Mouse (Mus musculus): ENCODE measurements at regions not wholly inside any gene's neighbourhood (a gene's known extent, or its start where the extent isn't known, plus 50 kb on each side); places are given as distances from the start of the nearest gene placed in this dataset.

DNA sequence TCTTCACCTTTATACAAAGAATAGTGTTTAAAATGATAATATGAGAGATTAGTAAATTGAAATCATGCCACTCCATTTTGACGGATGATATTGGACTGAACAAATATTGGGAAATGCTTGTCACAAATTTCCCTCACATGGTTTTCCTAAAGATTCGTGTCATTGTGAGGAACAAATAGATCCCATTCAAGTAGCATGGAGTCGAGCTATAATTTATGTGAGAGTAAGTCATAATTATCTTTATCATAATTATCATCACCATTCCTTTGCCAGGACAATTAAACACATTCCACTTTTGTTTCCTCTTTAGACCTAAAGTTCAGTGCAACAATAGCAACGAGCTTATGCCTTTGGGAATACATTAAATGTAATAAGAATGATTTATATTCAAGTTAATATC is 370.5 kb downstream of the Cdh11 start:
- DNase-seq (ENCODE audit: low spot score in 2 of 2): no peak

DNA sequence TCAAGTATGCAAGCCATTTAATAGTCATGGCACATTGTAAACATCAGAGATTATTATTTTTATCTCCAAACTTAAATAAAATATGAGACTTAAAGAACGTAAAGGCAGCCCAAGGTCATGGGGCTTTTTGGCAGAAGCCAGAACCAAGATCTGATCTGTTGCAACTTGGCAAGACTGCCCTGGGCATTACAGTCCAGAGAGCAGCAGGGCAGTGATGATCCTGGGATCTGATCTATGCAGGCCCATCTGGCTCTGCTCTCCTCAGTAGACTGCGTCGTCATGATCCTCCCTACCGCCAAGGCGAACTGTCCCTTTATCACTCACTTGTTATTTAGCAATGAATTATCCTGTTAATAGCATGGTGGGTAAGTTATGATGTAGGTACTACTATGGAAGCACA is 372.0 kb downstream of the Cdh11 start:
- DNase-seq (ENCODE audit: low spot score in 2 of 2): no peak

DNA sequence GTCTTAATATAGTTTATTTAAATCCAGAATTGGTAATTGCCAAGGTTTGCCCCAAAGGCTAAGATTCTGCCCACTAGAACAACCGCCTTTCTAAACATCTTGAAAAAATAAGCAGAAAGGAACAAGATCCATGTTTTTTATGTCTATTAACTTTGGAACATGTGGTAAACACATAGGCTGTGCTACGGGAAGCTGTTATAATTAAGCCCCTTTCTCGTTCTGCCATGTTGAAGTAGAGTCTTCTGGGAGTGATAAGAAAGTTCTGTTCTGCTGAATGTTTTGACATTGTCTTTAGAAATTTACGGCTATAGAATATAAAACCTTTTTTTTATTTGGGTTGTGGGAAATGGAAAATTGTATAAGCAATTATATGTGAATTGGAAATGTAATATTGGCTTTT is 397.9 kb downstream of the Cdh11 start:
- DNase-seq (ENCODE audit: low spot score in 2 of 2): no peak

DNA sequence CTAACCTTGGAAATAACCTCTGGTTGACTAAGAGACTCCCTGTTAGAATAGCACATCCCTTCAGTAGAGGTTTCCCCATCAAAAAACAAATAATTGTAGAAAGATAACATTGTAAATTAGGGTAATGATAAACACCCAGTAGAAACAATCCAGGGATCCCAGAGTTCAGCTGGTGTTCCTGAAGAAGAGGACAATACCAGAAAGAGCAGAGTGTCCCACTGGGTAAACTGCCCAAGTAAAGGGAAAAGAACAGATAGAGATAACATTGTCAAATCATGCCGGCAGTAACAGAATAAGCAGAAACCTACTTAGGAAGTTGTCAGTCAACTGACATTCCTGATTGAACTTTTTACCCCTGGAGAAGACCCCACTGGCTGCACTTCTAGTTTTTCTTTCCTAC is 440.1 kb downstream of the Cdh11 start:
- no peak for DNase-seq (ENCODE audit: low spot score in 2 of 2)

DNA sequence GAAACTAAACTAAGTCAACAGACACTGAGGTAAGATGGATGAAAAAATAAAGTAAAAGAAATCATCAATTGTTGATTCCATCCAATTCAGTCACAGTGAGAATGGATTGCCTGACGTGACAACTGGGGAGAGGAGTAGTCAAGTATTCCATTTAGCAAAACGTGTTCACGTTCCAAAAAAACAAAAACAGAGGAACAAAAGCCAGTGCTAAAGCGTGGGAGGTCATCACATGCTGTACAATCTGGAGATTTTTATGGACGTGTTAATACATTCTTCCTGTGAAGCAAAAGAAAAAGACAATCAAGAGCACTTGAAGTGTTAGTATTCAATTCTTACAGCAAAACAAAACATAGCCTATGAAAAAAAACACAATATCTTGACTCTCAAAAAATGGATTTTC is 452.9 kb downstream of the Cdh11 start:
- no peak for DNase-seq (ENCODE audit: low spot score in 2 of 2)

DNA sequence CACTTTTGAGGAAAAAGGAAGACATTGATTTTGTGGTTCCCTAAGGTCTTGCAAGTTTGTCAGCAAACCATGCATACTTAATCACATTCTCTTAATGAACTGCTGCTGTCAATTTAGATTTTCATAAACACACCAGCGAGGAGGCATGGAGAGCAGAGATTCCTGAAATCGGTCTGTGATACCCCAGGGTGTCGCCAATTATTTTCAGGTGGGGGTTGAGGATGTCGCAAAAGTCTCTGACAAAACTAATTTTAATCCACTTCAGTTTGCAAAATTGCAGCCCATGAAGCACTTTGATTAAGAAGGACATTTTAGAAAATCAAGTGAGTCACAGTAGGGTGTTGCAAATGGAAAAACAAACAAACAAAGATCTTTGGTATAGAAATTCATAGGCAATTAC is 454.3 kb downstream of the Cdh11 start:
- no peak for DNase-seq (ENCODE audit: low spot score in 2 of 2)

DNA sequence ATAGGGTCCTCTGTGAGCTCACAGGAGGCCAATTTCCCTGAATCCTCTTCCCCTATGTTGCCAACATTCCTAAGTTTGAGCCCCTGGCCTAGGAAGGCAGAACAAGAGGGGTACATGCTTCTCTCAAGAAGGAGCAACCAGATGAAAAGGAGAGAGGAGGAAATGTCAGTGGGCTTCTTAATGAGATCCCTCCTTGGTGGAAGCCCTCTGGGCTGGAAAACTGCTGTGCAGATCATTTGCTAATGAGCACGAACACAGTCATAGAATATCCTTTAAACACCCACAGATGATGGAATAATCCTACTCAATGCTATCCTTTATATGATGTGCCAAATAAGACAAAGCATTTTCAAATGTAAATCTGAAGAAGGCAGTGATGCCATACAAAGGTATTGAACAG is 455.5 kb downstream of the Cdh11 start:
- no peak for DNase-seq (ENCODE audit: low spot score in 2 of 2)

Data from frontal cortex, postnatal 10 days (tissue).